Mouse (Mus musculus) bone marrow, adult 2 months (tissue): ENCODE measurements around the gene Foxn3.

Source experiments
- CTCF ChIP-seq: fragments of 200-500 bp; IDR thresholded peaks from 2 replicates; pipeline ENCODE4 v1.5.1; 2011; ENCODE audit warnings: low read length, control low read depth; ENCODE audit not compliant: control insufficient read depth, insufficient read depth
- POLR2A ChIP-seq: fragments of 200-500 bp; IDR thresholded peaks from 2 replicates; pipeline ENCODE4 v1.6.1; 2011; ENCODE audit warnings: low read depth, mild to moderate bottlenecking, control low read depth, low read length, borderline replicate concordance; ENCODE audit not compliant: control insufficient read depth

DNA sequence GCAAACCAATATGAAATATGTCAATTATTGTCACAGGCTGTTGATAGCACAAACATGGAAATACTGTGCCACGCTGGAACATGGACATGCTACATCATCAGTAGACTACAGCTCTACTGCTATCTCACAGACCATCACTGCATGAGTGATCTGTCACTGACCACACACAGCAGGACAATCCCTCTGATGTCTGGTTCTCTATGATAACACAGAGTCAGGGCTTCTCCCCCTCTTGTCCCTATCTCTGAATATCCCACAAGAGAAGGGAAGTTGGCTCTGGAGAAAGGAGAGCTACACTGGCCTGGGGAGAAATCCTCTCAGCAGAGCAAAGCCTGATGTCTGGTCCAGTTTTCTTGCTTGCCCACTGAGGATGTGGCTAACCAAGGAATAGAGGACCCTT lies 288.8 kb downstream of the Foxn3 start:
- TF ChIP-seq POLR2A = no peak
- TF ChIP-seq CTCF = no peak
